Mouse (Mus musculus) stomach, embryonic 15.5 days (tissue): ENCODE measurements at regions not wholly inside any gene's neighbourhood (a gene's known extent, or its start where the extent isn't known, plus 50 kb on each side); places are given as distances from the start of the nearest gene placed in this dataset.

Experiments
- ATAC-seq: fragments of 200-750 bp; cut with Nextera tagmentation; 2 replicates; pipeline ENCODE4 v1.8.0; 2017; ENCODE audit warnings: low read depth, moderate number of reproducible peaks, moderate TSS enrichment; ENCODE audit not compliant: insufficient read depth, low FRiP score
- H3K27ac ChIP-seq: fragments of 300-500 bp; sonication (generic); 2 replicates; pipeline ENCODE4 v1.5.1; 2015; ENCODE audit warnings: mild to moderate bottlenecking, inconsistent platforms
- H3K27me3 ChIP-seq: fragments of 300-500 bp; sonication (generic); replicated peaks from 2 replicates; pipeline ENCODE4 v1.6.1; 2015; ENCODE audit warnings: inconsistent platforms
- H3K36me3 ChIP-seq: fragments of 300-500 bp; sonication (generic); 2 replicates; pipeline ENCODE4 v1.6.1; 2015; ENCODE audit warnings: inconsistent platforms
- H3K4me1 ChIP-seq: fragments of 300-500 bp; sonication (generic); 2 replicates; pipeline ENCODE4 v1.6.1; 2015; ENCODE audit warnings: inconsistent platforms
- H3K4me2 ChIP-seq: fragments of 300-500 bp; sonication (generic); 2 replicates; pipeline ENCODE4 v1.6.1; 2015; ENCODE audit warnings: mild to moderate bottlenecking, inconsistent platforms
- H3K4me3 ChIP-seq: fragments of 300-500 bp; sonication (generic); replicated peaks from 2 replicates; pipeline ENCODE4 v1.5.1; 2015; ENCODE audit warnings: inconsistent platforms
- H3K9ac ChIP-seq: fragments of 300-500 bp; sonication (generic); 2 replicates; pipeline ENCODE4 v1.6.1; 2015; ENCODE audit warnings: inconsistent platforms
- H3K9me3 ChIP-seq: fragments of 300-500 bp; sonication (generic); 2 replicates; pipeline ENCODE4 v1.6.1; 2016; ENCODE audit warnings: inconsistent platforms
- WGBS: fragments of 180-500 bp; shearing (Covaris S2); methylation state at CpG from one replicate; pipeline ENCODE4 v1.1.7; 2015; 5-methylcytosine and 5-hydroxymethylcytosine counted together

GRCm38 (mm10) chr15:61453656-61454349 is 531.0 kb upstream of the A1bg start:
- no peak; the same call in 1 of the 2 replicates for ATAC-seq
- Histone ChIP-seq H3K4me2 (no peak overlapping the region), H3K4me3 (no peak overlapping the region), H3K36me3 (no peaks in the 10 kb centered on the region), H3K27ac (peak overlapping the region; percentile 42; the same call in 1 of the 2 replicates), H3K27me3 (no peaks in the 10 kb centered on the region), H3K9ac (no peak overlapping the region), H3K4me1 (no peaks in the 10 kb centered on the region), H3K9me3 (no peaks in the 10 kb centered on the region)
- 58% methylated on average over 5 of the region's 5 CpGs for WGBS

DNA sequence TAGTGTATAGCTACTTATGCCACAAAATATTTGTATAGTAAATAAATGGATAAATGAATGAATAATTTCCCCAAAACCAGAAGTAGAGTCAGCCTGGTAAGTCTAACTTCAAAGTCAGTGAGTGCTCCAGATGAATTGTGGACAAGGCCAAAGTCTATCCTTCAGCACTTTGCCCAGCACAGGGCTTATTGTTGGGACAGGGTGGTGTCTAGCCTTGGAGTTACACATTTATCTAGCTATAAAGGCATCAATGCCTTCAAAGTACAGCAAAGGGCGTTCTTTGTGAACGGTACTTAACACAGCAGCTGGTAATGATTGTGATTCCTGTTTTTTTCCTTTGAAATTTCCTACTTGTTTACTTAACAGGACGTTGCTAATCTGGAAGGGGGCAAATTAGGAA is 527.4 kb upstream of the A1bg start:
- no peak overlapping the region for H3K27ac ChIP-seq
- no peak for ATAC-seq
- no peaks in the 10 kb centered on the region for H3K4me1 ChIP-seq
- no peak overlapping the region for H3K9ac ChIP-seq
- no peaks in the 10 kb centered on the region for H3K36me3 ChIP-seq
- 21% methylated on average over 3 of the region's 3 CpGs for WGBS
- H3K4me2 ChIP-seq: no peak overlapping the region
- no peaks in the 10 kb centered on the region for H3K27me3 ChIP-seq
- H3K4me3 ChIP-seq: no peak overlapping the region
- H3K9me3 ChIP-seq: no peaks in the 10 kb centered on the region

DNA sequence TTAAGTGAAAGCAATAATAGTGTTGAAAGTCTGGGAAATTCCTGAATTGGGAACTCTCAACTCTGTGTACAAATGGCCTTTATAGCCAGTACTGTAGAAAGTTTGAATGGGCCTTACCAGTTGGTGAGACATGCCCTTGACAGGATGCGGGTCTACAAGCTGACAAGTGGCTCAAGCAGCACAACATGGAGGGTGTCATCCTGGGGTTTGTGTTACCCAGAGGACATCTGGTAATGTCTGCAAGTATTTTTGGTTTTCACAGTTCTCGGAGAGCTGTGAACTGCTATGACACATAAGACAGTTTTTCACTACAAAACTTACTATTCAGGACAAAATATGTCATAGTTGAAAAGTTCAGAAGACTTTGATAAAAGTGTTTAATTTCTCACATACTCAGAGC is 525.7 kb upstream of the A1bg start:
- ATAC-seq: no peak
- WGBS: 78% methylated on average over 2 of the region's 2 CpGs
- no peaks in the 10 kb centered on the region for H3K27me3 ChIP-seq
- H3K9ac ChIP-seq: no peak overlapping the region
- no peak overlapping the region for H3K4me3 ChIP-seq
- H3K4me2 ChIP-seq: no peak overlapping the region
- no peaks in the 10 kb centered on the region for H3K36me3 ChIP-seq
- H3K4me1 ChIP-seq: no peaks in the 10 kb centered on the region
- no peak overlapping the region for H3K27ac ChIP-seq
- H3K9me3 ChIP-seq: no peaks in the 10 kb centered on the region

DNA sequence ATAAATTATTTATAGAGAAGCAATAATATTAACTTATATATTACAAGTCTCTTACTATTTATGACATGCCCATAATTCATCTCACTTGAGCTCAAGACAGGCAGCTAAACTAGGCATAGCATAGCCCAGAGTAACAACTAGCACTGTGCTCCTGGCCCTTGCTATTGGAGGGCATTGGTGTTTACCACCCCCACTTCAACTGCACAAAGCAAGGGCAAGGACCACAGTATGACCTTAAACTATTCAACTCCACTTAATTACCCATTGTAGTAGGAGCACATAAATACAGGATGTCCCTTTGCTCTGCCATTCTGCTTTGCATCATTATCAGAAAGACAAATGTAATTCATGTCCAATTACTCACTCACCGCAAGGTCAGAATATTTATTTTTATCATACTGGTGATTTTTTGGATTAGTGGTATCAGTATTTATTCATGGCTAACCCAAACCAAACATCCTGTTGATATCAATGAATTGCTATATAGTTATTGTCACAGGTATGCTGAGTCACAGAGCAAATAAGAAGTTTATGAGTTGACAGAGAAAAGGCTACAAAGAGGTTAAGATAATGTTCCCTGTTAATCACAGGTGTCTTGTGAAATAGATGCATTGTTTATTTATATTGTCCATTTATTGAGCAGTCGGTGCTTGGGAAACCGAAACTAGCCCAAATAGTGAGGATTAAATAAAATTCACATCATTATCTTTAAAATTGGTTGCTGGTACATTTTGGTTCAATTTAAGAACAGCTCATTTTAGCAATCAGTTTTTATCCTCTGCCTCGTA is 523.4 kb upstream of the A1bg start:
- no peaks in the 10 kb centered on the region for H3K27me3 ChIP-seq
- H3K9ac ChIP-seq: no peak overlapping the region
- 60% methylated on average over 4 of the region's 4 CpGs for WGBS
- no peaks in the 10 kb centered on the region for H3K36me3 ChIP-seq
- H3K9me3 ChIP-seq: no peaks in the 10 kb centered on the region
- no peak overlapping the region for H3K4me3 ChIP-seq
- H3K4me1 ChIP-seq: no peaks in the 10 kb centered on the region
- H3K4me2 ChIP-seq: no peak overlapping the region
- no peak overlapping the region for H3K27ac ChIP-seq
- ATAC-seq: no peak

DNA sequence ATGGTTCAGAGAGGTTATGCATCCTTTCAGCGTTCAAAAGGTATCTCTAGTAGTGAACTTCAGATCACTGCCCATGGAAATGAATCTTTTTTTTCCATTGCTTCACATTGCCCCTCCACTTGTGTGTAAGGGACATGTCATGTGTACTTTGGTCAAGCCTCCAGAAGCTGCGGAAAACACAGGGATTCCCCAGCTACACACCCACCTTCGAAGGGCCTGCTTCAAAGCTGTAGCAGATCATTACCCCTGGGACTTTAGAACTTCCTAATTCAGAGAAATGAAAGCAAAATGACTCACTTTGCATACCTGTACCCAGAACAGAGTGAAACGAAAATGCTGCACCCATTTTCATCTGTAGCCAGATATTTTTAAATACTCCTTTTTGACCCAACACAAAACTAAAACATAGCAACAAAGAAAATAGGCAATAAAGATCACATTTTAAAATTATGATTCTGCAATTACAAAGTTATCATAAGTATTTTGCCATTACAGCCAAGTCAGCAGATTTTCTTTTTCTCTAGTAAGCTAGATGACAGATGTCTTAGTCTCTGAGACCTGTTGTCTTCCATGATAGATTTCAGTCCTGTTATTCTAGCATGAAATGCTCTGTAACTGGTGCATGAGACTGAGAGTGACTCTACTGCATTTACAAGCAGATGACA is 519.1 kb upstream of the A1bg start:
- H3K4me3 ChIP-seq: no peak overlapping the region
- H3K9ac ChIP-seq: no peak overlapping the region
- no peak overlapping the region for H3K27ac ChIP-seq
- H3K27me3 ChIP-seq: no peaks in the 10 kb centered on the region
- WGBS: 87% methylated on average over 4 of the region's 4 CpGs
- H3K4me1 ChIP-seq: no peaks in the 10 kb centered on the region
- H3K36me3 ChIP-seq: no peaks in the 10 kb centered on the region
- ATAC-seq: no peak
- H3K9me3 ChIP-seq: no peaks in the 10 kb centered on the region
- no peak overlapping the region for H3K4me2 ChIP-seq

- H3K4me2 ChIP-seq: no peak overlapping the region
- WGBS: 85% methylated on average over 2 of the region's 2 CpGs
- ATAC-seq: no peak
- no peak overlapping the region for H3K27ac ChIP-seq
- H3K27me3 ChIP-seq: no peaks in the 10 kb centered on the region
- H3K36me3 ChIP-seq: no peaks in the 10 kb centered on the region
- no peak overlapping the region for H3K9ac ChIP-seq
- H3K4me1 ChIP-seq: no peaks in the 10 kb centered on the region
- no peaks in the 10 kb centered on the region for H3K9me3 ChIP-seq
- H3K4me3 ChIP-seq: no peak overlapping the region
These were observed 518.2 kb upstream of the A1bg start for GRCm38 (mm10) chr15:61441012-61441411.

- WGBS: 76% methylated on average over 2 of the region's 2 CpGs
- no peaks in the 10 kb centered on the region for H3K36me3 ChIP-seq
These were observed 517.5 kb upstream of the A1bg start for GRCm38 (mm10) chr15:61440284-61440683.

GRCm38 (mm10) chr15:61439623-61440170 is 516.9 kb upstream of the A1bg start:
- H3K4me2 ChIP-seq: no peak overlapping the region
- H3K4me1 ChIP-seq: no peaks in the 10 kb centered on the region
- no peaks in the 10 kb centered on the region for H3K36me3 ChIP-seq
- no peaks in the 10 kb centered on the region for H3K27me3 ChIP-seq
- H3K4me3 ChIP-seq: no peak overlapping the region
- 67% methylated on average over 2 of the region's 2 CpGs for whole genome bisulfite sequencing
- no peak for ATAC-seq
- no peak overlapping the region for H3K9ac ChIP-seq
- no peak overlapping the region for H3K27ac ChIP-seq
- no peaks in the 10 kb centered on the region for H3K9me3 ChIP-seq

More at GRCm38 (mm10) chr15:61440284-61440683, 517.5 kb upstream of the A1bg start:
- H3K9me3 ChIP-seq: no peaks in the 10 kb centered on the region
- H3K4me2 ChIP-seq: no peak overlapping the region
- no peak for ATAC-seq
- no peak overlapping the region for H3K27ac ChIP-seq
- H3K4me1 ChIP-seq: no peaks in the 10 kb centered on the region
- no peaks in the 10 kb centered on the region for H3K27me3 ChIP-seq
- no peak overlapping the region for H3K4me3 ChIP-seq
- H3K9ac ChIP-seq: no peak overlapping the region

DNA sequence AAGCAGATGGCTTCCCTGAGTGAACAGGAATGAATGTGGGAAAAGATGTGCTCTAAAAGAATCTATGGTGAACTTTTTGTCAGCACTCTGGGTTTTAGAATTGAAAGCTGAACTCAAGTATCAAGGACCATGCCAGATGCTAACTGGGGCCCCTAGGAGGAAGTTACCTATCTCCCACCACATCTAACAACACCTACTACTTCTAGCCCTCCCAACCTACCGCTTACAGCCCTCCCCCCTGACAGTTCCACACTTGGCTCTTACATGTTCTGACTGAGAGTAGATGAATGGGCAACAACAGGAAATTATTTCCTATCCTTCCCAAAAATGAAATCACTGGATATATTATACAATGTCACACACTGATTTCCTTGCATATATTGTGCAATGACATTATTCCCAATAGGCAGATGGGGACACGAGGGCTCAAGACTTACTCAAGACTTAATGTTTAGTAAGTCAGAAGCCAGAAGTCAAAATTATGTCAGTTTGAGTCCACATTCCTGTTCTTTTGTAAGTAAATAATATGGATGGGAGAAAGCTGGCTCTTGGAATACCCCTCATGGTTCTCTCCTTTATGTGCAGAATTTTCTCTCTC is 506.1 kb upstream of the A1bg start:
- ATAC-seq: no peak
- Histone ChIP-seq H3K4me2 (no peak overlapping the region), H3K27me3 (no peaks in the 10 kb centered on the region), H3K27ac (no peak overlapping the region), H3K4me1 (no peaks in the 10 kb centered on the region), H3K9ac (no peak overlapping the region), H3K9me3 (no peaks in the 10 kb centered on the region), H3K4me3 (no peak overlapping the region), H3K36me3 (no peaks in the 10 kb centered on the region)
- 74% methylated on average over 2 of the region's 2 CpGs for WGBS

GRCm38 (mm10) chr15:61422989-61423388 is 500.2 kb upstream of the A1bg start:
- no peak for ATAC-seq
- H3K4me1 ChIP-seq: no peaks in the 10 kb centered on the region

GRCm38 (mm10) chr15:61417506-61417905 is 494.7 kb upstream of the A1bg start:
- Histone ChIP-seq H3K36me3 (no peaks in the 10 kb centered on the region), H3K9ac (no peak overlapping the region), H3K4me2 (no peak overlapping the region), H3K4me3 (no peak overlapping the region), H3K4me1 (no peaks in the 10 kb centered on the region), H3K27me3 (no peaks in the 10 kb centered on the region), H3K9me3 (no peaks in the 10 kb centered on the region), H3K27ac (no peak overlapping the region)
- 87% methylated on average over 2 of the region's 2 CpGs for WGBS
- no peak for ATAC-seq

More at GRCm38 (mm10) chr15:61422989-61423388, 500.2 kb upstream of the A1bg start:
- Histone ChIP-seq H3K27me3 (no peaks in the 10 kb centered on the region), H3K36me3 (no peaks in the 10 kb centered on the region), H3K27ac (no peak overlapping the region), H3K9me3 (no peaks in the 10 kb centered on the region), H3K9ac (no peak overlapping the region), H3K4me2 (no peak overlapping the region), H3K4me3 (no peak overlapping the region)
- WGBS: 71% methylated on average over 5 of the region's 5 CpGs
